Mouse (Mus musculus) heart, embryonic 11.5 days (tissue): ENCODE measurements around the gene Inf2. TPM values are rescaled to one million over a fixed set of nuclear protein-coding genes. Genes with fewer than 3 reads are reported as not detected.

ENCODE experiments used
- ATAC-seq: fragments of 200-750 bp; cut with Nextera tagmentation; replicated peaks from 2 replicates; pipeline ENCODE4 v1.8.0; 2017; ENCODE audit warnings: moderate library complexity; ENCODE audit not compliant: insufficient number of reproducible peaks, low FRiP score, low TSS enrichment
- H3K27ac ChIP-seq: fragments of 300-500 bp; sonication (generic); 2 replicates; pipeline ENCODE4 v1.5.1; 2014; ENCODE audit warnings: mild to moderate bottlenecking, low read depth, low read length
- H3K27me3 ChIP-seq: fragments of 300-500 bp; sonication (generic); 2 replicates; pipeline ENCODE4 v1.6.1; 2014; ENCODE audit warnings: mild to moderate bottlenecking, low read length, mixed read lengths; ENCODE audit not compliant: control insufficient read depth, insufficient read depth
- H3K36me3 ChIP-seq: fragments of 300-500 bp; sonication (generic); 2 replicates; pipeline ENCODE4 v1.6.1; 2014; ENCODE audit warnings: mild to moderate bottlenecking, low read length, moderate library complexity, mixed read lengths; ENCODE audit not compliant: control insufficient read depth, insufficient read depth
- H3K4me1 ChIP-seq: fragments of 300-500 bp; sonication (generic); 2 replicates; pipeline ENCODE4 v1.6.1; 2014; ENCODE audit warnings: low read length; ENCODE audit not compliant: control insufficient read depth, insufficient read depth
- H3K4me2 ChIP-seq: fragments of 300-500 bp; sonication (generic); 2 replicates; pipeline ENCODE4 v1.6.1; 2014; ENCODE audit warnings: mild to moderate bottlenecking, moderate library complexity
- H3K4me3 ChIP-seq: fragments of 300-500 bp; sonication (generic); 2 replicates; pipeline ENCODE4 v1.5.1; 2014; ENCODE audit warnings: low read depth, low read length
- H3K9ac ChIP-seq: fragments of 300-500 bp; sonication (generic); 2 replicates; pipeline ENCODE4 v1.6.1; 2014; ENCODE audit warnings: mild to moderate bottlenecking, low read depth, low read length, moderate library complexity
- H3K9me3 ChIP-seq: fragments of 300-500 bp; sonication (generic); replicated peaks from 2 replicates; pipeline ENCODE4 v1.6.1; 2016; ENCODE audit warnings: low read length; ENCODE audit not compliant: control insufficient read depth
- WGBS: fragments of 180-500 bp; shearing (Covaris S2); extraction: QIAGEN DNeasy Blood & Tissue Kit; methylation state at CpG from one replicate; pipeline ENCODE4 v1.1.7; 2014; ENCODE audit not compliant: insufficient replicate concordance; 5-methylcytosine and 5-hydroxymethylcytosine counted together
- polyA plus RNA-seq: library from polyadenylated mRNA; unstranded; fragments of >200 nt; fragmentation: Nextera tagmentation; extraction: Ambion mirVana; gene quantifications from 2 replicates; pipeline ENCODE4 v1.2.1, GENCODE M21; 2014

Inf2 gene
- polyA plus RNA-seq, 1 experiment from 2014 or later = 3.8 TPM

GRCm38 (mm10) chr12:112576749-112577148, 11.8 kb upstream of the Inf2 start:
- Histone ChIP-seq H3K27ac (peak overlapping the region; percentile 78), H3K36me3 (no peaks in the 10 kb centered on the region), H3K4me2 (peak overlapping the region; percentile 40), H3K27me3 (no peaks in the 10 kb centered on the region), H3K4me3 (no peak overlapping the region), H3K9me3 (no peaks in the 10 kb centered on the region; the same call in 1 of the 2 replicates), H3K4me1 (peaks cover 24% of the 10 kb centered on the region), H3K9ac (peak overlapping the region; percentile 49; the same call in 1 of the 2 replicates)
- ATAC-seq = peak; percentile 61
- WGBS = 6% methylated on average over 3 of the region's 3 CpGs

GRCm38 (mm10) chr12:112578296-112579090, 10.1 kb upstream of the Inf2 start:
- Histone ChIP-seq H3K36me3 (no peaks in the 10 kb centered on the region), H3K9me3 (no peaks in the 10 kb centered on the region; the same call in 1 of the 2 replicates), H3K27ac (no peak overlapping the region), H3K9ac (no peak overlapping the region), H3K27me3 (no peaks in the 10 kb centered on the region), H3K4me2 (no peak overlapping the region), H3K4me1 (peaks cover 24% of the 10 kb centered on the region), H3K4me3 (no peak overlapping the region)
- ATAC-seq = no peak
- 62% methylated on average over 6 of the region's 6 CpGs for WGBS

- 60% methylated on average over 5 of the region's 5 CpGs for WGBS
- H3K4me2 ChIP-seq = no peak overlapping the region
- H3K27ac ChIP-seq = no peak overlapping the region
- no peaks in the 10 kb centered on the region for H3K27me3 ChIP-seq
- H3K4me3 ChIP-seq = no peak overlapping the region
- peaks cover 24% of the 10 kb centered on the region for H3K4me1 ChIP-seq
- no peaks in the 10 kb centered on the region for H3K36me3 ChIP-seq
- no peak overlapping the region for H3K9ac ChIP-seq
- ATAC-seq = no peak
- H3K9me3 ChIP-seq = no peaks in the 10 kb centered on the region
Measured at GRCm38 (mm10) chr12:112579430-112579829, 9.2 kb upstream of the Inf2 start.

- Histone ChIP-seq H3K27me3 (no peaks in the 10 kb centered on the region), H3K27ac (no peak overlapping the region), H3K4me1 (peaks cover 24% of the 10 kb centered on the region), H3K36me3 (no peaks in the 10 kb centered on the region), H3K4me3 (no peak overlapping the region), H3K9me3 (no peaks in the 10 kb centered on the region), H3K9ac (no peak overlapping the region), H3K4me2 (no peak overlapping the region)
- 70% methylated on average over 8 of the region's 8 CpGs for WGBS
- no peak for ATAC-seq
Measured at GRCm38 (mm10) chr12:112579926-112580325, 8.7 kb upstream of the Inf2 start.

GRCm38 (mm10) chr12:112581113-112581512, 7.5 kb upstream of the Inf2 start:
- 63% methylated on average over 3 of the region's 3 CpGs for WGBS
- no peak for ATAC-seq

GRCm38 (mm10) chr12:112584954-112585353, 3.6 kb upstream of the Inf2 start:
- peaks cover 3% of the 10 kb centered on the region; the same call in 1 of the 2 replicates for H3K27me3 ChIP-seq
- H3K4me3 ChIP-seq = no peak overlapping the region
- no peaks in the 10 kb centered on the region for H3K36me3 ChIP-seq
- ATAC-seq = no peak
- 77% methylated on average over 7 of the region's 7 CpGs for WGBS
- no peak overlapping the region for H3K27ac ChIP-seq
- H3K4me1 ChIP-seq = peaks cover 17% of the 10 kb centered on the region
- H3K9me3 ChIP-seq = no peaks in the 10 kb centered on the region
- no peak overlapping the region for H3K9ac ChIP-seq
- H3K4me2 ChIP-seq = no peak overlapping the region

More at GRCm38 (mm10) chr12:112581113-112581512, 7.5 kb upstream of the Inf2 start:
- Histone ChIP-seq H3K9ac (no peak overlapping the region), H3K36me3 (no peaks in the 10 kb centered on the region), H3K9me3 (no peaks in the 10 kb centered on the region), H3K4me3 (no peak overlapping the region), H3K27me3 (no peaks in the 10 kb centered on the region), H3K4me1 (peaks cover 18% of the 10 kb centered on the region), H3K27ac (no peak overlapping the region), H3K4me2 (no peak overlapping the region)

GRCm38 (mm10) chr12:112585924-112586538, 2.6 kb upstream of the Inf2 start:
- Histone ChIP-seq H3K4me1 (peaks cover 25% of the 10 kb centered on the region), H3K27ac (no peak overlapping the region), H3K4me2 (no peak overlapping the region), H3K27me3 (peaks cover 5% of the 10 kb centered on the region; the same call in 1 of the 2 replicates), H3K4me3 (no peak overlapping the region), H3K9ac (no peak overlapping the region), H3K9me3 (no peaks in the 10 kb centered on the region), H3K36me3 (no peaks in the 10 kb centered on the region)
- ATAC-seq = no peak
- 71% methylated on average over 7 of the region's 7 CpGs for WGBS

GRCm38 (mm10) chr12:112587125-112588124, 1.2 kb upstream of the Inf2 start:
- ATAC-seq = no peak
- Histone ChIP-seq H3K4me3 (no peak overlapping the region), H3K4me2 (peak overlapping the region; percentile 94), H3K27ac (peak overlapping the region; percentile 60), H3K4me1 (peaks cover 25% of the 10 kb centered on the region), H3K9me3 (no peaks in the 10 kb centered on the region), H3K9ac (no peak overlapping the region), H3K36me3 (no peaks in the 10 kb centered on the region), H3K27me3 (peaks cover 5% of the 10 kb centered on the region; the same call in 1 of the 2 replicates)
- WGBS = 59% methylated on average over 14 of the region's 14 CpGs
